Mouse (Mus musculus) megakaryocyte, embryonic 14.5 days (primary cell): ENCODE results near the gene Fam129a. TPM values are rescaled to one million over a fixed set of nuclear protein-coding genes. Genes with fewer than 3 reads are reported as not detected.

Experiments
- H3K27me3 ChIP-seq: replicated peaks from 2 replicates; pipeline ENCODE3; 2012; ENCODE audit warnings: inconsistent platforms
- H3K36me3 ChIP-seq: replicated peaks from 2 replicates; pipeline ENCODE3; 2012; ENCODE audit warnings: low read length, inconsistent platforms, mixed read lengths
- H3K4me1 ChIP-seq: 2 replicates; pipeline ENCODE4 v1.6.1; 2012; ENCODE audit warnings: inconsistent platforms
- H3K4me3 ChIP-seq: replicated peaks from 2 replicates; pipeline ENCODE3; 2012; ENCODE audit warnings: moderate library complexity, mild to moderate bottlenecking, inconsistent platforms
- H3K9me3 ChIP-seq: 2 replicates; pipeline ENCODE4 v1.6.1; 2012; ENCODE audit warnings: inconsistent platforms
- FLI1 ChIP-seq: IDR thresholded peaks from 2 replicates; pipeline ENCODE4 v1.6.1; 2012; ENCODE audit warnings: low read length, inconsistent platforms, mixed read lengths
- GATA1 ChIP-seq: IDR thresholded peaks from 3 replicates; pipeline ENCODE4 v1.6.1; 2012; ENCODE audit warnings: mixed read lengths, low read length, inconsistent platforms, borderline replicate concordance
- polyA plus RNA-seq: library from polyadenylated mRNA; stranded (reverse); fragments of >175 nt; gene quantifications from 2 replicates; pipeline ENCODE4 v1.2.3, GENCODE M21; 2012; ENCODE audit warnings: low replicate concordance; ENCODE audit not compliant: insufficient read depth

Gene Fam129a
- polyA plus RNA-seq, 1 experiment = 1.0 TPM

DNA sequence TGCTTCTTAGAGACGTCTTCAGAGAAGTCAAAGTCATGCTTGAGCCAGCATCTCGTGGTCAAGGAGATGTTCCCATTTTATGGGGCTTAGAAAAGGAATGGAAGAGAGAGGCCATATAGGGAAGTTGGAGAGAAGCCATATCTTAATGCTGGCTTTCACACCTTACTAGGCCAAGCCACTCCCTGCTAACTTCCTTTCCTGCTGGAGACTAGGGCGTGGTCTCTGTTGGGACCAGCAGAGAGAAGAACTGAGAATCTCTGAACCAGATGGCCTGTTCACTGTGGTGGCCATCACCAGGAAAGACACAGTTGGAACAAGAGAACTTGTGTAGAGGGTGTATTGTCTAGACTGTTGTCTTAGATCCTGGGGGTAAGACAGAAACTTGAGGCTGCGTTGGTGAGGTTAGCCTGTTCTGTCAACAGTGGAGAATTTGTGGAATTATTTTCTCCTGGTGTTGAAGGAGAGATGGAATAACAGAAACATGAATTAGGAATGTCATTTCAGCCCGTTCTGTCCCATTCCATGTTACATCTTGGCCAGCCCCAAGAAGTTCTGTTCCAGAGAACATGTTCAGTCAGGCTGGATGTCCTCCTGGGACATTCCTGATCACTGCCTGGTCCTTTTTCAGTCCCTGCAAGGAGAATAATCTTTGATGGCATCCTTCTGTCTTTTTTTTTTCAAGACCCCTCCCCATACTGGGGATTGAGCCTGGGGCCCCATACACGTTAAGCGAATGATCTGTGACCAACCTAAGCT lies 90.9 kb downstream of the Fam129a start:
- no peak overlapping the region for H3K4me3 ChIP-seq
- peaks cover 15% of the 10 kb centered on the region for H3K4me1 ChIP-seq
- TF ChIP-seq FLI1 = no peak
- H3K9me3 ChIP-seq = no peaks in the 10 kb centered on the region
- H3K27me3 ChIP-seq = peaks cover 2% of the 10 kb centered on the region
- no peaks in the 10 kb centered on the region for H3K36me3 ChIP-seq

DNA sequence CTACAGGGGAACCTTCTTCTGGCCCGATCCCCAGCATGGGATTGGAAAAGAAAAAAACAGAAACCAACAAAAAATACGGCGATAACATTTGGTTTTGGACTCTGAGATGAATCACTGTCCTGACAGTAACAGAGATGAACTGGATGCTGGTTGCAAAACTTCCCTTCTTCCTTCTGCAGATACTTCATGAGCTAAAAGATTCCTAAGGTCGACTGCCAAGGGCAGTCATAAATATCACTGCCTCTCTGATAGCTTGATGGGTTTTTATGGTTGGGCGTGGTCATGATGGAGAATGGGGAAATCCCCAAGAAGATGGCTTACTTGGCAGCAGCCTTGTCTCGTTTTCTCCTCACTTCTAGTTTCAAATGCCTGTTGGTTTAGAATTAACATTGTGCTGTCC lies 92.0 kb downstream of the Fam129a start:
- Histone ChIP-seq H3K9me3 (no peaks in the 10 kb centered on the region), H3K27me3 (peaks cover 2% of the 10 kb centered on the region), H3K4me3 (no peak overlapping the region), H3K36me3 (no peaks in the 10 kb centered on the region), H3K4me1 (peaks cover 26% of the 10 kb centered on the region)
- TF ChIP-seq FLI1 = no peak
- no peak for TF ChIP-seq GATA1

DNA sequence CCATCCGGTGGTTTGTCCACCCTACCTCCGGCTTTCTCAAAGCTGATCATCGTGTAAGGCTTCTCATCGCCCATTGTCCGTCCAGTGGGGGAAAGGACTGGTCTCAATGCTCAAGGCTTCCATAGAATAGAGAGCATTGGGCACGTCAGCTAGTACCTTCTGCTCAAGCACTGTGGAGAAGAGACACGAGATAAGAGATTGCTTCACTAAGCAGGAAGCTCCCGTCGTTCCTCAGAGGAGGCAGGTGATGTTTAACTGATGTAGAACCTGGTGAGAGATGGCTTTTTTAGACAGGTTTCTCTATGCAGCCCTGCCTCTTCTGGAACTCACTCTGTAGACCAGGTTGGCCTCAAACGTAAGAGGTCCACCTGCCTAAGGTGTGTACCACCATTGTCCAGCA lies 93.4 kb downstream of the Fam129a start:
- TF ChIP-seq GATA1 (no peak), FLI1 (no peak)
- Histone ChIP-seq H3K4me1 (peaks cover 30% of the 10 kb centered on the region), H3K36me3 (no peaks in the 10 kb centered on the region), H3K9me3 (no peaks in the 10 kb centered on the region), H3K4me3 (no peak overlapping the region), H3K27me3 (peaks cover 2% of the 10 kb centered on the region)

DNA sequence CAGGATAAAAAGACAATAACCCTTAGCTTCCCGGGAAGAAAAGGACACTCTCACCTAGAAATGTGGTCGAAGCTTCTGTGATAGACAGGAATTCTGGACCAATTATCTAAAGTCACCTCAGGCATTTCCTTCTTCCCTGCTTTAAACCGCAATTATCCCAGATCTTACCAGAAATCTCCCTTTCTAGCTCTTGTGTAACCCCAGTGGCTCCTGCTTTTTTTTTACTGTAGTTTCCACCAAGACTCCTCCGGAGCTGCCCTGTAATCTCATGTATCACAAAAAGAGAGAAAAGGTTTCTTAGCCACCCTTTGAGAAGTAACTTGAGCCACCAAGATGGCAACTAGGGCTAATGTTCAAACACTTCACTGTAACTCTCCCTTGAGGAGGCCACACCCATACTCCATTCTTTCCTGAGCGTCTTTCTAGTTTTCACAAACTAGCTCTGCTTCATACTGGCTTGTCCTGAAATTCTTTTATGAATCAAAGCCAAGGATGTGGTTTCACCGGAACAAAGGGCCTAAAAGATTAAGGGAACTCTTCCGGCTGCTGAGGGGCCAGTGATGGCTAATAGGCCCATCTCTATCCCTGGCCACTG lies 93.9 kb downstream of the Fam129a start:
- TF ChIP-seq FLI1 (no peak), GATA1 (no peak)
- Histone ChIP-seq H3K4me3 (no peak overlapping the region), H3K9me3 (no peaks in the 10 kb centered on the region), H3K4me1 (peaks cover 33% of the 10 kb centered on the region), H3K27me3 (peaks cover 2% of the 10 kb centered on the region), H3K36me3 (no peaks in the 10 kb centered on the region)

DNA sequence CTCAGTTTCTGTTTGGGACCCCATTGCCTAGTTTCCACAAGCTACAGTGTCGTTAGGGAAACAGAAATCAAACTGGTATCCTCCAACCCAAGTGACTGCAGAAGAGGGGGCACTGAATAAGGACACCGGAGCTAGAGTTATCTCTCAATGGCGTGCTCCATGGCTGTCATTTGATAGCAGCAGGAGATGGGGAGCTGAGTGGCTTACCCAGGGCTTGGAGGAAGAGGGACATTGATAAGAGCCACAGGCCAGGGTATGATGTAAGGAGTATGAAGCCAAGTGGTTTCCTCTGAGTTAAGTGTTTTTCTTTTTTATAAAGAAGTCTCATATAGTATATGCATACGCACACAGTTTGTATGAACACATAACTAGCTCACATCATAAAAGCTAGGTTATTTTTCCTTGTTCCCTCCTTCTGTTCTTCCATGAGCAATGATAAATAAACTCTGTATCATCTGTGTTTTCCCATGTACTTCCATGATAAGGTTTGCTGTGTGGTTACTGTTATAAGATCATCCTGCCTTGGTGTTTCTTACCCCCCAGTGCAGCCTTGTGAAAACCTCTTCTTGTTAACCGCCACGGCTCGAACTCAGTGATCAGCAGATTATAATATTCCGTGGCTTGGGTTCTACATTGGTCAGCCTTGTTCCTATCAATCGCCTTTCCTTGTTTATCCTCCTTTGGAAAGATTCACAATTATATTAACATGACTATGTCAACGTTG lies 96.5 kb downstream of the Fam129a start:
- H3K9me3 ChIP-seq = no peaks in the 10 kb centered on the region

DNA sequence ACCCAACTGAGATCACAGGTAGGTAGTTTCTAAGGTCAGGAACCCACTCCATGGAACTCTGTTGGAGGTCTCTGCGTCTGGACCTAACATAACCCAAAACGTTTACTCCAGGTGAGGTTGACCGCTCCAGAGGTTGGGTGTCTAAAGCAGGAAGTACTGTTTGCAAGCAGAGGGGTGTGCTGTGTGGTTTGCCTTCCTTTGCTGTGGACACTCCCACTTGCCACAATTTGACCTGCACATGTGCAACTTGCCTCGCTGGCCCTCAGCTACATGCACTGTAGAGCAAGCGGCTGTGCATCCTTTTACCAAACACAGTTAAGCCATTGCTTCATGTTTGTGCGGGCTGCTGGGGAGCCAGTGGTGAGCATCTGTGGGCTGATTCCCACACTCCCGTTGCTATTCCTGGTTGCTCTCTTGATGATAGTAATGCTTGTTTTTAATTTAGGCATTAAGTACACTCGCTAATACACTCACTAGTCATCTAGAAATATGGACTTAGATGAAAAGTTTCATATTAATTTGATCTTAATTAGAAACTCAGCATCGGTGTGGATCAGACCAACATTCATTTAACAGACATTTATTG lies 99.1 kb downstream of the Fam129a start:
- H3K27me3 ChIP-seq = no peaks in the 10 kb centered on the region
- peak overlapping the region; percentile 21 for H3K4me3 ChIP-seq
- no peaks in the 10 kb centered on the region for H3K9me3 ChIP-seq
- peaks cover 26% of the 10 kb centered on the region for H3K4me1 ChIP-seq
- TF ChIP-seq FLI1 (no peak), GATA1 (no peak)
- no peaks in the 10 kb centered on the region for H3K36me3 ChIP-seq

More for the DNA sequence above, 96.5 kb downstream of the Fam129a start:
- H3K36me3 ChIP-seq = no peaks in the 10 kb centered on the region
- no peak for TF ChIP-seq FLI1
- TF ChIP-seq GATA1 = no peak
- H3K27me3 ChIP-seq = peaks cover 2% of the 10 kb centered on the region
- peak overlapping the region; percentile 75 for H3K4me3 ChIP-seq
- H3K4me1 ChIP-seq = peaks cover 25% of the 10 kb centered on the region

DNA sequence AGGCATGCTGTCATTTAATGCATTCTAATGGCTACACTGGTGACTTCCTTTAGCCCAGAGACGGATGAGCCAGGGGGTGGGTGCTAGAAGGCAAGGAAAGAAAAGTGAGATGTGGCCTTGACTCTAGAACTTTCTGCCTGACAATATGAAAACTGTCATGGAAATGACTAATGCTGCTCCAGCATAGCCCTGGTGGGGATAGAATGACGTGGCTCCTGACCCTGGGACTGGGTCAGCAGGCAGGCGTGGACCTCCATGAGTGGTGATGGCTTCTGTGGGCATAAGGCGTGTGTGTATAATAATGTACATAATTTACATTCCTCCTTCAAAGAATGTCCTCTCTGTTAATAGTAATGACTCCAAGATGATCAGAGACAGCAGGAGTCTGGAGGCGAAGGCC lies 104.7 kb downstream of the Fam129a start:
- Histone ChIP-seq H3K9me3 (no peaks in the 10 kb centered on the region), H3K4me1 (peaks cover 16% of the 10 kb centered on the region), H3K4me3 (no peak overlapping the region), H3K36me3 (no peaks in the 10 kb centered on the region), H3K27me3 (peaks cover 2% of the 10 kb centered on the region)
- TF ChIP-seq FLI1 = no peak
- TF ChIP-seq GATA1 = no peak

DNA sequence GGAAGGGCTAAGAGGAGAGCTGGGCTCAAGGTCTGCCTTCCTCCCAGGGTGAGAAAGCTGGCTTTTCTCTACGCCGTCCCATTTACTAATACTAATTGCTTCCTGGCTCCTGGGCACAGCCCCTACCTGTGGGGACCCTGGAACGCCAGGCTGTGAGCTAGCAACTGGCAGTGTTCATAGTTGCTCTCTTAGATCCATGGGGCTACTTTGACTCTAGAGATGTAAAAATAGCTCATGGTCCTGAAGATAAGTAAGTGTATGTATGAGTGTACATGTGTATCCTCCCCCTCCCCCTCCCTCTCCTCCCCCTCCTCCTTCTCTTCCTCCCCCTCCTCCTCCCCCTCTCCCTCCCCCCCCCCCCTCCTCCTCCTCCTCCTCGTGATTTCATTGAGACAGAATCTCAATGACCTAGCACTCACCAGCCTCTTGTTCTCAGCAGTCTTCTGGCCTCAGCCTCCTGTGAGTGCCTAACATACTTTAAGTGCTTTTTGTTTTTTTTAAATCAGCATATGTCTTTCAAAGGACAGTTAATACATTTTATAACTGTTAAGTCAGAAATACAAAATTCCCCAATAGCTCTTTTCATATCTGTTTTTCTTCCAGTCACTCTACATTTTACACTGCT lies 106.3 kb downstream of the Fam129a start:
- TF ChIP-seq FLI1 (no peak), GATA1 (no peak)
- Histone ChIP-seq H3K9me3 (no peaks in the 10 kb centered on the region), H3K4me1 (peaks cover 16% of the 10 kb centered on the region), H3K4me3 (no peak overlapping the region), H3K36me3 (no peaks in the 10 kb centered on the region), H3K27me3 (peaks cover 2% of the 10 kb centered on the region)

DNA sequence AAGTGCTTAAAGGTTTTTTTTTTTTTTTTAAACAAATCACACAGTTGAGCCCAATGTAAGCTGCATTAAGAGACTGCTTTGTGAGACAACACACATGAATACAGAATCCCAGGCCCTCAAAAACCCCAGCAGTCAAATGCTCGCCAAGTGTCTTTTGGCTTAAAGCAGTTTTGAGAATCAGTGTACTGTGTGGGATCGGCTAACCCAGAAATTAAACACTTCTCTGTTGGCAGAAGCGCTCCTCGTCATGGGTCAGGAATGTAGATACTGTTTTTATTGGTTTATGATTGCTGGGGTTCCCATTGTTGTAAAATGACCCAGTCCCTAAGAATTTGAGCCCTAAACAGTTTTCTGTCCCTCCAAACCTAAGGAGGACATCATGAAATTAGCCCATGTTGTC lies 107.0 kb downstream of the Fam129a start:
- no peak for TF ChIP-seq GATA1
- TF ChIP-seq FLI1 = no peak
- peaks cover 2% of the 10 kb centered on the region for H3K27me3 ChIP-seq
- no peaks in the 10 kb centered on the region for H3K9me3 ChIP-seq
- peaks cover 16% of the 10 kb centered on the region for H3K4me1 ChIP-seq
- H3K4me3 ChIP-seq = no peak overlapping the region
- H3K36me3 ChIP-seq = no peaks in the 10 kb centered on the region
